Mouse (Mus musculus) skeletal muscle tissue, adult 2 months (tissue): Measurements from ENCODE around the gene Btbd16.
A peak's percentile ranks its signal among the peaks of the same experiment; 100 is the strongest.

Experiments used
- DNase-seq: peaks from one replicate; pipeline ENCODE4 v3.0.0-alpha.2; 2012; ENCODE audit warnings: low read depth, low spot score

The Btbd16 gene

DNA sequence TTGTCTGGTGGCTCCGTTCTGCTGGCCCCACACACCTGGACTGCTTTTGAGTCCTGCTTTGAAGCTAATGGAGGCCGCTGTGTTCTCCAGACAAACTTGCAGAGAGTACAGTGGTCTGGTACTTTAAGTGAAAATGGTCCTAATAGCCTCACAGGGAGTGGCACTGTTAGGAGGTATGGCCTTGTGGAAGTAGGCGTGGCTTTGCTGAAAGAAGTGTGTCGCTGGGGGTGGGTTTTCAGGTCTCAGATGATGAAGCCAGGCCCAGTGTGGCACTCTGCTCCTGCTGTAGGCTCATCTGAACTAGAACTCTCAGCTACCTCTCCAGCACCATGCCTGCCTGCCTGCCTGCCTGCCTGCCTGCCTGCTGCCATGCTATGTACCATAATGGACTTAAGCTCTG is 5.7 kb upstream of the Btbd16 start:
- DNase-seq = no peak

GRCm38 (mm10) chr7:130770707-130771106 is 3.2 kb upstream of the Btbd16 start:
- DNase-seq = peak; percentile 77

DNA sequence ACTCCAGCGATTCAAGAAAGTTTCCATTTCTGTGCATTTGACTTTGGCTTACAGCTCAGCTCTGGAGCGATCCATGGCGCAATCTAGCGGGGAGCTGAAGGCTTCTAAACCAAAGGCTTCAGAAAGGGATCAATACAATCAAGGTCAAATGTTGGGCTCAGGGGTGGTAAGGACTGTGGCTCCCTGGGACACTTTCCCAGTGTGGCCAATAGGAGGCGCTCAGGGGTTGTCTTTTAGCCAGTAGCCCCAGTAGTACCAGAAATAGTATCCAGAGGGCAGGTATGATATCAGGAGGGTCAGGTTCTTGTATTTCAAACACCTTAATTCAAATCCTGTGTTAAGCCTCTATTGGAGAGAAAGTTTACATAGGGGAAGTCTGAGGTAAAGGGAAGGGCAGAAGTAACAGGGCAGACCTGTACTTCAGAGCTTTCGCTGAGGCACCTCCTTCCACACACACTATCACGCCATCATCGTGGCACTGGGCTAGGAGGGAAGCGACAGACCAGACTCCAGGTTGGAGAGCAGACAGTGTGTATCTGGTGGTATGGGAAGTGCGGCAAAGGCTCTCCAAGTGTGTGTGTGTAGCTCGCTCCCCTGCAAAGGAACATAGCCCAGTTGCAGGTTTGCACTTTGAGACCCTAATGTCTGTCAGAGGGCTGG is 568 bp upstream of the Btbd16 start:
- DNase-seq = peak; percentile 45

DNA sequence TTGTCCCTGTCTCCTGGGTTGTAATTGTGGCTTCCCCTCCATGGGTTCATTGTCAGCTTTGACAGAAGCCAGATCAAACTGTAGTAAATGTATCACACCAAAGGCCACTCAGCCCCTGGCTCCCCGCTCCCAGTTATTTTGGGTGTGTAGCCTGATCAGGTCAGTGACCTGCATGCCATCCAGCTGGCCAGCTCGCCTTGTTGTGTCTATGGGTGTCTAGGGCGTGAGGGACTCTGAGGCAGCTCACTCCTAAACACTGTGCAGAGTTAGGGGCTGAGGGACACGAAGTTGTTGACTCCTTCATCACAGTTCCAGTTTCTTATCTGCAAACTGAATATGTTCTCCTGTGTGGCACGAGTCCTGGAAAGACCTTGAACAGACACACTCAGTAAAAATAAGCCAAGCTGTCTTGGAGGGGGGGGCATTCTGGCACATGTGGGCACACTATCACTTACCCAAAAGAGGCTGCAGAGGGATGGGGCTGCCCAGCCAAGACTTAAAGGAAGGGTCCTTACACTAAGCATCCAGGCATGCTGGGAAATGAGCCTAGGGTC is 7.1 kb downstream of the Btbd16 start:
- DNase-seq = peak; percentile 52

DNA sequence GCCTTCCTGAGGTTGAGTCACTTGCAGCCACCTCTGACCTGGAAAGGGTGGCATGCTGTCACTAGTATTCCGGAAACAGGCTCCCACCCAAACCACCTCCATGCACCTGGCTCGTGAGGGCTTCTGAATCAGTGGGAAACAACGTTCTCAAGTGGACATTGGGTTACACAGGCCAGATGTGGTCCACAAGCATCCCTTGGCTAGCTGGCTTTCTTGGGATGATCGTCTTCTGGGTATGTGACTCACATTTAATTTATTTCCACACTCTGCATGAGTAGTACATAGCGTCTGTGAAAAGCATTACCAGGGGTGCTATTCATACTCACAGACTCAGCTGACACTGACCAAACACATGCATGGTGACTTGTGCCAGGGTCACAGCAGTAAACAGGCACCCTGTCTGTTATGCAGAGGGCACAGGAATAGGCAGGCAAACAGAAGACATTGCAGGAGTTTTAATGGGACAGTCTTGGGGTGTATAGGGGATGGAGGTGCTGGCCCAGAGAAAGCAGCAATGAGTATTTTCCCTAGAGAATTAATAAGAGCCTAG is 8.7 kb downstream of the Btbd16 start:
- DNase-seq = peak; percentile 48

GRCm38 (mm10) chr7:130785923-130786575 is 12.2 kb downstream of the Btbd16 start:
- DNase-seq = no peak

DNA sequence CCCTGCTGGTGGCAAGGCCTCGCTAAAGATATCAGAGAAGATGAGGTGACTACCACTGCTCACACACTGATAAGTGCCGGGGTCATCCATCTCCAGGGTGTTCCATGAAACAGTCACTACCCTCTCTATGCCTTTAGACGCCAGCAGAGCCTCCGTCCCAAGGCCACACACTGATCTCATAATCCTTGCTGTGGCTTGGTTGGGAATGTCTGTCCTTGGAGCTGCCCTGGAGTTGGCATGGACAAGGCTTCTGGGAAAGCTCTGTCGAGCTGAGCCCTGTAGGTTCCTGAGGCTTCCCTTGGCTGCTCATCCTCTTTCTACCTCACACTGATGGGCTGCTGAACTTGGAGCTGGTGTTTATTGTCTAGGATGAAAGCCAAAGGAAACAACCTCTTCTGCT is 12.8 kb downstream of the Btbd16 start:
- peak; percentile 36 for DNase-seq

DNA sequence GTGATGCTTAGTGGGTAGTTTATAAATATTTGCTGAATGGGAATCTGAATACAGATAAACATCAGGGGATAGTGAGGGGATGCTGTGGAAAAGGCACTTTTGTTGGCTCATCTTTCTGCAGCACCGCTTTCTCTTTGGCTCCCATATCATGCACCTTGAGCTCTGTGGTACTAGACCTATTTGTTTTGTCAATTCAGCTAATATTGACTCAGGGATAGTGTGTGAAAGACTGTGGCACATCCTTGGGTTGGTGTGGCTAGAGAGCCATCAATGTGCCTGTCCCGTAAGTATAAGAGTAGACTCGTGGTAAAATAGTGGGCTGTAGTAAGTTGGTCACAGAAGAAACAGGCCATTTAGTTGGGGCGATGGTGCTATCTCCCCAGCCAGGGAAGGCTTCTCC is 13.7 kb downstream of the Btbd16 start:
- DNase-seq = no peak

DNA sequence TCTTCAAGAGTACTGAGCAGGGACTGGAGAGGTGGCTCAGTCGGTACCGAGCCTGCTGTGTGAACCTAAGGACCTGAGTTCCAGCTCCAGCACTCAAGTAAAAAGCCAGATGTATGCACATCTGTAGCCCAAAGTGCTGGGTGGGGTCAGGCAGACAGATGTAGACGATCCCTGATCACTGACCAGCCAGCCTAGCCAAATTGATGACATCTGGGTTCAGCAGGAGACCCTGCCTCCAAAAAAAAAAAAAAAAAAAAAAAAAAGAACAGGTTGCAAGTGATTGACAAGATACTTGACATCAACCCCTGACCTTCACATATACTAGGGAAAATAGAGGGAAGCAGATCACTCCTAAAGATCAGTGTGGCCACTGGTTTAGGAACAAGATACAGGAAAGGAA is 15.1 kb downstream of the Btbd16 start:
- no peak for DNase-seq

- no peak for DNase-seq
Observed at GRCm38 (mm10) chr7:130789456-130789855, 15.6 kb downstream of the Btbd16 start.

DNA sequence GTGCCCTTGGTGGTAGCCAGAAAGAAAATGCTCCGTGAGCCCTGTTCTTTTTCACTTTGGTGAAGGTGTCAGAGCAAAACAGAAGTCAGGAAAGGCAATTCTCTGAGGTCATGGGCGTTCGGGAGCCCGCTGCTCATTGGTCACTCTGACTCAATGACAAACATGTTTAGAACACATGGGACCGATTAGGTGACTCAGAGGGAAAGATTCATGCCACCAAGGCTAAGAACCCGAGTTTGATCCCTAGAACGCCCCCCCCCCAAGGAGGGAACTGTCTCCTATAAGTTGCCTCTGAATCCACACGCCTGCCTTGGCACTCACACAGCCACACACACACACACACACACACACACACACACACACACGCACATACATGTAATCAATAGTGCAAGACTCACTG is 19.8 kb downstream of the Btbd16 start:
- DNase-seq = no peak

DNA sequence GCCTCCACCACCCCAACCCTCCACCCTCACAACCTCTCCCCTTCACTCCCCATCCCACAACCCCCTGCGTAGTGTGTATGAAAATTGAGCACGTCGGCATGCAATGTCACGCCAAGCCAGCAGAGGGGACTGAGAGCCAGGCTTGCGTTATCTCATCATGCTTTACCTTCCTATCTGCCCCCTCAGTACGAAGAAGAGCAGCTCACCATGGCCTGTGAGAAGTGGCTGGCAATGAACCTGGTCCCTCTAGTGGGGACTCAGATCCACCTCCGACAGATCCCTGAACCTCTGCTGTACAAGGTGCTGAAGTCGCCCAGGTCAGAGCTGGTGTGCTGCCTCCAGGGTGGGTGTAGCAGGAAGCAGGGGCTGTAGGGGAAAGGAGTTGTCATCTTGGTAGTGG is 22.9 kb downstream of the Btbd16 start:
- DNase-seq = no peak

- DNase-seq = no peak
Observed at GRCm38 (mm10) chr7:130797524-130797923, 23.7 kb downstream of the Btbd16 start.

- no peak for DNase-seq
Observed at GRCm38 (mm10) chr7:130799418-130799817, 25.5 kb downstream of the Btbd16 start.

DNA sequence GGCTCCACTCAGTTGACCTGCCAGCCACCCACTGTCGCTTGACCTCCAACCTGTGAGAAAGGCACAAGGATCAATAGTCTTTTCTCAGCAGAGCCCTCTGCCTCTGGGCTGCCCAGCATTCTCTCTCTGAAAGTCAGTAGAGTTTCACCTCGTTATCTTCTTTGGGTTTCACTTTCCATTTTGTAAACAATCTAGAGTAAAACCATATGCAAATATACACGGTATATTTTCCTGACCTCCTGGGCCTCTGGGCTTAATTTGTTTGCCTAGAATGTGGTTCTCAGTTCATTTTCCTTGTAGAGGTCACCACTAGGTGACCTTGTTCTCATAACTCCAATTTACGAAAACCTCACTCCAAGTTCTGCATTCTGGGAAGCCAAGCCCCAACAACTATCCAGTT is 26.8 kb downstream of the Btbd16 start:
- no peak for DNase-seq

DNA sequence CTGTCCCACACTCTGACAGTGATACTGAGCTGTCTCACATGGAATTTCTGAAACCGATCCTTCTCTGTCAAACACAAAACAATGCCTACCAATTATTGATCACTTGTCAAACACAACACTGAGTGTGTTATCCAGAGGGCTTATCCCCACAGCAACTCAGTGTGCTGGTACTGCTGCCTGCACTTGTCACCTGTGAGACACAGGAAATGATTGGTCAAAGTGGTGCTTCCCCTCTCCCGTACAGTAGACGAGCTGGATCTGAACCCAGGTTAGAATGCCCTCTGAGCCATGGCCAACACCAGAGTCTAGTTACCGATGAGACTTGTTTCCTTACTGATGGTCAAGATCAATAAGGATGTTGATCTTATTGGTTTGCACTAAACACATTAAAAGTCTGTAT is 27.9 kb downstream of the Btbd16 start:
- DNase-seq = no peak

DNA sequence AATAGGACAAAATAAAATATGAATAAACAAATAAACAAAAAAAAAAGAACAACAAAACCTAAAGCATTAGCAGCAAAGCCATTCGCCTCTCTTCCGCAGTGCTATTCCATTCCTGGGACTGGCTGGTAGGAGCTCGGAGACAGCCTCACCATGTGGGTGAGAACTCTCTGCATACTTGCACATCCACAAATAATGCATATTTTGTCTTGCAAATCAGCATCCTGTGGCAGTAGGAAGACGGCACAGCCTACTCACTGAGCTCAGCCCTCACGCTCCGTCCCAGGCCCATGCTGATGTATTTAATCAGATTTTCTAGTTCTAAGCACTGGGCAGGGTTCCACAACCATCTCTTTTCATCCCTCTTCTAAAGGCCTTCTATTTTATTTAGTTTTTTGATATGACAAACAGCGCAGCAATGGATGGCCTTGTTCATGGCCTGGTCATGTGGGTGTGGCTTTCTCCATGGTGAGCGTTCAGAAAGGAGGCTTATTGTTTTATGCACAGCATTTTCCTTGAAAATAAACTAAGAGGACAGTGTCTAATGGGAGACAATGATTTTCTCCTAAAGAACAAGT is 29.5 kb downstream of the Btbd16 start:
- no peak for DNase-seq

GRCm38 (mm10) chr7:130804991-130805390 is 31.1 kb downstream of the Btbd16 start:
- DNase-seq = peak; percentile 10

- DNase-seq = peak; percentile 39
Observed at GRCm38 (mm10) chr7:130807749-130808148, 33.9 kb downstream of the Btbd16 start.

DNA sequence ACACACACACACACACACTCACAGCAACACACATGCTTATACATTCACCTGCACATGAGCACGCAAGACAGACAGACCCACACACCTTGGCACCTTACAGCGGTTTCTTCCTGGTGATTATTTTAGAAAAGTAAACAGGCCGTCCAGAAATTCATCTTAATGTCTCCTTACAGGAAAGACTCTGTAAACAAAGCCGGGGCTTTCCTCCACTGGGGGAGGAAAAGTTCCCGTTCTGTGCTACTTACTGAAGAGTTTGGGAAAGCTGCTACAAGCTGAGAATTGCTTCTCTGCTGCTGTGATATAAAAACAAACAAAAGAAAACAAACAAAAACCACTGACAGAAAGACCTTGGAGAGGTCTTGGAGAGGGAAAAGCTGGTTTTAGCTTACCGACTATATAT is 34.8 kb downstream of the Btbd16 start:
- DNase-seq = no peak

DNA sequence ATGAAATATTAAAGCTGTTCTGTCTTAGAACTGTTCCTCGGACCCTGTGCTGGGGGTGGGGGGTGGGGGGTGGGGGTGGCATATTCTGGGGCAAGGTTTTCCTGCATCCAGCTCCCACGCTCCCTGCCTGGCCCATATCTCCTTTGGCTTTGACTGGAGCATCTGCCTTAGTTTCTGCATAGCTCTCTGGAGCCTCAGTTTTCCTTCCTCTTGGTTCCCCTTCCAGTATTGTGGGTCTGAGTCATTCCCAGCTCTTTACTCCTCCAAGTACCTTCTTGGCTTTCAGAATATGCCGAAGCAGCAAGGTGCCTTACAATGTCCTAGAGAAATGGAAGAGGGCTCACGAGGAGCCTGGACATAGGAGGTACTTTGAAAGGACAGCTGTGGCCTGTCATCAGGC is 36.4 kb downstream of the Btbd16 start:
- DNase-seq = no peak

GRCm38 (mm10) chr7:130812407-130812806 is 38.5 kb downstream of the Btbd16 start:
- no peak for DNase-seq

- DNase-seq = no peak
Observed at GRCm38 (mm10) chr7:130815601-130816000, 41.7 kb downstream of the Btbd16 start.
